Mouse (Mus musculus) stomach, embryonic 16.5 days (tissue): ENCODE data around the gene Hist1h4i. TPM values are rescaled to one million over a fixed set of nuclear protein-coding genes. Genes with fewer than 3 reads are reported as not detected.
"Not testable (repeated sequence)": the region's sequence is repeated elsewhere in the genome, so short reads cannot be mapped to it uniquely, and the experiment has no call there.

Experiments
- ATAC-seq: fragments of 200-750 bp; cut with Nextera tagmentation; 2 replicates; pipeline ENCODE4 v1.8.0; 2017; ENCODE audit warnings: moderate number of reproducible peaks, moderate TSS enrichment; ENCODE audit not compliant: insufficient read depth, low FRiP score
- H3K27ac ChIP-seq: fragments of 300-500 bp; sonication (generic); 2 replicates; pipeline ENCODE4 v1.5.1; 2014; ENCODE audit warnings: low read length
- H3K27me3 ChIP-seq: fragments of 300-500 bp; sonication (generic); 2 replicates; pipeline ENCODE4 v1.6.1; 2014; ENCODE audit warnings: low read length, control low read depth, mixed read lengths; ENCODE audit not compliant: control insufficient read depth, insufficient read depth
- H3K36me3 ChIP-seq: fragments of 300-500 bp; sonication (generic); 2 replicates; pipeline ENCODE4 v1.6.1; 2014; ENCODE audit warnings: low read length; ENCODE audit not compliant: control insufficient read depth, insufficient read depth
- H3K4me1 ChIP-seq: fragments of 300-500 bp; sonication (generic); 2 replicates; pipeline ENCODE4 v1.6.1; 2014; ENCODE audit warnings: low read length, control low read depth, mixed read lengths; ENCODE audit not compliant: control insufficient read depth, insufficient read depth
- H3K4me2 ChIP-seq: fragments of 300-500 bp; sonication (generic); 2 replicates; pipeline ENCODE4 v1.6.1; 2014; ENCODE audit warnings: low read depth, low read length, mixed read lengths
- H3K4me3 ChIP-seq: fragments of 300-500 bp; sonication (generic); replicated peaks from 2 replicates; pipeline ENCODE4 v1.5.1; 2014; ENCODE audit warnings: mild to moderate bottlenecking, low read length
- H3K9ac ChIP-seq: fragments of 300-500 bp; sonication (generic); 2 replicates; pipeline ENCODE4 v1.6.1; 2014; ENCODE audit warnings: low read length
- H3K9me3 ChIP-seq: fragments of 300-500 bp; sonication (generic); replicated peaks from 2 replicates; pipeline ENCODE4 v1.6.1; 2016; ENCODE audit warnings: low read length, control low read depth; ENCODE audit not compliant: control insufficient read depth
- WGBS: fragments of 180-500 bp; shearing (Covaris S2); extraction: QIAGEN DNeasy Blood & Tissue Kit; methylation state at CpG from one replicate; pipeline ENCODE4 v1.1.7; 2014; 5-methylcytosine and 5-hydroxymethylcytosine counted together
- polyA plus RNA-seq: library from polyadenylated mRNA; unstranded; fragments of >200 nt; fragmentation: Nextera tagmentation; extraction: Ambion mirVana; gene quantifications from 2 replicates; pipeline ENCODE4 v1.2.1, GENCODE M21; 2015

The Hist1h4i gene
- polyA plus RNA-seq, 1 experiment from 2014 or later: 15.5 TPM

DNA sequence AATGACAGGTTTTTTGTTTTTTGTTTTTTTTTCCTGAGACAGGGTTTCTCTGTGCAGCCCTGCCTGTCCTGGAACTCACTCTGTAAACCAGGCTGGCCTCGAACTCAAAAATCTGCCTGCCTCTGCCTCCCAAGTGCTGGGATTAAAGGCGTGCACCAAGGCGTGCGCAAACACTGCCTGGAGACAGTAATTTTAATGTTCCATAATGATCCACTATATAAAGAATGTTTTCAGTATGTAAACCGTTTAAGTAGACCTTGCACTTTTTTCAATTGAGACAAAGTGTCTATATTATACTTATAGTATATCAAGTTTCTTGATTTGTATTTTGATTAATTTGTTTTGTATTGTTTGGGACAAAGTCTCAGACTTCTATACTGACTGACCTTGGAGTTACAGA is 1.8 kb downstream of the Hist1h4i start:
- no peak overlapping the region for H3K27ac ChIP-seq

GRCm38 (mm10) chr13:22037415-22037814 is 3.7 kb downstream of the Hist1h4i start:
- no peak for ATAC-seq
- Histone ChIP-seq H3K4me3 (no peak overlapping the region), H3K9ac (no peak overlapping the region), H3K9me3 (no peaks in the 10 kb centered on the region), H3K27ac (no peak overlapping the region), H3K36me3 (no peaks in the 10 kb centered on the region), H3K27me3 (no peaks in the 10 kb centered on the region), H3K4me2 (no peak overlapping the region), H3K4me1 (peaks cover 28% of the 10 kb centered on the region)
- WGBS: 49% methylated on average over 2 of the region's 2 CpGs

More for the DNA sequence above, 1.8 kb downstream of the Hist1h4i start:
- 63% methylated on average over 5 of the region's 5 CpGs for WGBS
- Histone ChIP-seq H3K9ac (no peak overlapping the region), H3K4me3 (no peak overlapping the region), H3K4me1 (peaks cover 28% of the 10 kb centered on the region), H3K9me3 (no peaks in the 10 kb centered on the region), H3K27me3 (no peaks in the 10 kb centered on the region), H3K36me3 (no peaks in the 10 kb centered on the region), H3K4me2 (peak overlapping the region; percentile 65; the same call in 1 of the 2 replicates)
- no peak for ATAC-seq

GRCm38 (mm10) chr13:22036986-22037385 is 4.2 kb downstream of the Hist1h4i start:
- no peaks in the 10 kb centered on the region for H3K27me3 ChIP-seq
- ATAC-seq: no peak
- peak overlapping the region; percentile 70 for H3K4me2 ChIP-seq
- no peaks in the 10 kb centered on the region for H3K9me3 ChIP-seq
- H3K36me3 ChIP-seq: no peaks in the 10 kb centered on the region
- no peak overlapping the region; the same call in 1 of the 2 replicates for H3K9ac ChIP-seq
- peaks cover 25% of the 10 kb centered on the region for H3K4me1 ChIP-seq
- 49% methylated on average over 3 of the region's 3 CpGs for WGBS
- H3K27ac ChIP-seq: peak overlapping the region; percentile 74
- H3K4me3 ChIP-seq: peak overlapping the region; percentile 38

- ATAC-seq: no peak
- Histone ChIP-seq H3K4me3 (peak overlapping the region; percentile 38), H3K9ac (peak overlapping the region; percentile 55), H3K27ac (peak overlapping the region; percentile 74), H3K4me2 (peak overlapping the region; percentile 70), H3K27me3 (no peaks in the 10 kb centered on the region), H3K4me1 (peaks cover 23% of the 10 kb centered on the region), H3K36me3 (no peaks in the 10 kb centered on the region), H3K9me3 (no peaks in the 10 kb centered on the region)
- 3% methylated on average over 17 of the region's 23 CpGs for WGBS
Measured at GRCm38 (mm10) chr13:22036149-22036956, 4.8 kb downstream of the Hist1h4i start.

- peak within 1 kb of the TSS; percentile 71 for H3K4me2 ChIP-seq
- peak; percentile 97 for ATAC-seq
- 0% methylated on average over 21 of the region's 69 CpGs for WGBS
- H3K9ac ChIP-seq: peak within 1 kb of the TSS; percentile 67
- peak within 1 kb of the TSS; percentile 85 for H3K27ac ChIP-seq
- H3K4me1 ChIP-seq: peaks cover 20% of the 10 kb centered on the region
- not testable (repeated sequence) for H3K27me3 ChIP-seq, H3K9me3 ChIP-seq, H3K36me3 ChIP-seq
- H3K4me3 ChIP-seq: peak within 1 kb of the TSS; percentile 48
Measured at GRCm38 (mm10) chr13:22035267-22036148, 5.7 kb downstream of the Hist1h4i start, which contains the start of the genes Hist1h2ah and Hist1h2bk. Hist1h2ah (minus strand) TSS chr13:22035568. Hist1h2bk (plus strand) TSS chr13:22035870.

DNA sequence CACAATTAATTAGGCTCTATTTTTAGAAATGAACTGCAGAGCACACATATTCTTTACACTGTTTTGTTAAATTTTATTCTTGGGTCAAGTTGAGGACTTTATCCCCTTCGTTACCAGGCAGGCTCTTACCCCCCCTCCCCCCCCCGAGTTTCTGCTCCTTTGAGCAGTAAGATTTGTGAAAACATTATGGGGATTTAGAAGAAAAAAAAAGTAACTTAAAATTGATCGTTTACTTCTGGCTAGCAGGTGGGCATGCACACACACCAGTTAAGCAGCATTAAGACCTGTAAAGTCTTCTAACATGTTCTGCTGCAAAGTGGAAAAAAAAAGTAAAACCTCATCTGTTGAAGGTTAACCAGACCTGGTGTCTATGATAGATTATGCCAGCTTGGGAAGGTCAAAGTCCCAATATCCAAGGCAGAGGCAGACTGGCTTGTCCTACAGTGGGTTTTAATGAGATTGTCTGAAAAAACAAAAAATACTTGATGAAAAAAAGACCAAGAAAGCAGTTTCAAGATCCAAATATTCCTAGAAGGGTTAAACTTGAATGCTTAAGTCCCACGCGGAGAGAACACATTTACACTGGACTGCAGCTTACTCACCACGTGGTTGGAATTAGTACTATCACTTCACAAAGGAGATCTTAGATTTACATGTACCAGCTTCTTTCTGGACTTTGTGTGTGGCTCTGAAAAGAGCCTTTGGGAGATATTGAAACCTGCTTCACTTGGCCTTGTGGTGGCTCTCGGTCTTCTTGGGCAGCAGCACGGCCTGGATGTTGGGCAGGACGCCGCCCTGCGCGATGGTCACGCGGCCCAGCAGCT is 6.5 kb downstream of the Hist1h4i start:
- Histone ChIP-seq H3K9ac (peak overlapping the region; percentile 67), H3K4me3 (peak overlapping the region; percentile 48), H3K27me3 (no peaks in the 10 kb centered on the region), H3K27ac (peak overlapping the region; percentile 85), H3K4me2 (peak overlapping the region; percentile 71), H3K4me1 (peaks cover 18% of the 10 kb centered on the region; the same call in 1 of the 2 replicates), H3K9me3 (no peaks in the 10 kb centered on the region), H3K36me3 (no peaks in the 10 kb centered on the region)
- 1% methylated on average over 9 of the region's 14 CpGs for WGBS
- ATAC-seq: no peak

DNA sequence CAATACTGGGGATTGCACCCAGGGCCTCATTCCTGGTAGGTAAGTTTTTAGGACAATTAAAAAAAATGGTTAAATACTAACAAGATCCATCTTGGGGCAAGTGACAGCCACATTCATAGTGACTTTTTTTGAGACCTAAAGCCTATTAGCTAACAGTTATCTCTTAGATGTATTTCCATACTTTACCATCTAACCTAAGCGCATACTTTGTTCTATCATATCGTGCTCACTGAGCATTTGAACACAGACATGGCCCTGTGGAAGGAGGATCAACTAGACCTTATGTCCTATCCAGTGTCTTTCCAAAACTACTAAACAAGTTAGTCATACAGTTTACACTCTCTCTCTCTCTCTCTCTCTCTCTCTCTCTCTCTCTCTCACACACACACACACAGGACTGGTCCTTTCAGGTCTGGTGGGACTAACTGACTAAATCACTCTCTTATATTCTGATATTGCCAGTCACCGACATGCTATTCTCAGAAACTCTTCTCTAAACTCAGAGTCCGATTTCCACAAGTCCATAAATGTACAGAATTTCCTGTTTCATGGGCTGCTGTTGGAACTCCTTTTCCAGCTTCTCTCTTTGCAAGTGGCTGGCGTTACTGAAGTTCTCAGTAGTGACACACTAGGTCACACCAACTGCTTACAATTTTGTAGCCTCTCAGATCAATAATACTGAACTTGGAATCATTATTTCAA is 7.3 kb downstream of the Hist1h4i start:
- Histone ChIP-seq H3K4me1 (peaks cover 18% of the 10 kb centered on the region; the same call in 1 of the 2 replicates), H3K4me2 (peak overlapping the region; percentile 71), H3K27ac (peak overlapping the region; percentile 85), H3K9ac (peak overlapping the region; percentile 67), H3K36me3 (no peaks in the 10 kb centered on the region), H3K27me3 (no peaks in the 10 kb centered on the region), H3K9me3 (no peaks in the 10 kb centered on the region), H3K4me3 (peak overlapping the region; percentile 48)
- 36% methylated on average over 5 of the region's 5 CpGs for WGBS
- ATAC-seq: no peak

- ATAC-seq: no peak
- no peak overlapping the region for H3K4me2 ChIP-seq
- no peak overlapping the region for H3K9ac ChIP-seq
- no peaks in the 10 kb centered on the region for H3K9me3 ChIP-seq
- H3K27me3 ChIP-seq: no peaks in the 10 kb centered on the region
- H3K4me1 ChIP-seq: peaks cover 13% of the 10 kb centered on the region; the same call in 1 of the 2 replicates
- 13% methylated on average over 4 of the region's 4 CpGs for WGBS
- H3K36me3 ChIP-seq: no peaks in the 10 kb centered on the region
- H3K4me3 ChIP-seq: no peak overlapping the region
- no peak overlapping the region for H3K27ac ChIP-seq
Measured at GRCm38 (mm10) chr13:22030493-22030892, 10.7 kb downstream of the Hist1h4i start.
